Mouse (Mus musculus) thymus, postnatal 36 days (tissue): Measurements from ENCODE around the gene Mob3a.
A peak's percentile ranks its signal among the peaks of the same experiment; 100 is the strongest.
"Not testable (repeated sequence)": the region's sequence is repeated elsewhere in the genome, so short reads cannot be mapped to it uniquely, and the experiment has no call there.

ENCODE experiments used
- DNase-seq, 2 experiments: peaks; one replicate each; pipeline ENCODE4 v3.0.0; 2022; ENCODE audit warnings: mixed read lengths in 2 of 2

Mob3a gene

GRCm38 (mm10) chr10:80659213-80659612 is 42.6 kb downstream of the Mob3a start:
- DNase-seq, result peak; percentile 70 to 77

- DNase-seq, result peak; percentile 53 to 60
Measured at GRCm38 (mm10) chr10:80658841-80659202, 43.0 kb downstream of the Mob3a start.

GRCm38 (mm10) chr10:80658194-80658840 is 43.5 kb downstream of the Mob3a start:
- DNase-seq, result no peak

- DNase-seq, result peak in 1 of 2 experiments; percentile 69
Measured at GRCm38 (mm10) chr10:80656863-80657623, 44.7 kb downstream of the Mob3a start, which contains the start of gene Btbd2. Gene Btbd2, minus strand, starts transcription at chr10:80657071.

GRCm38 (mm10) chr10:80656130-80656862 is 45.5 kb downstream of the Mob3a start:
- peak; percentile 94 to 97 for DNase-seq

- DNase-seq, result no peak
Measured at GRCm38 (mm10) chr10:80655406-80656129, 46.2 kb downstream of the Mob3a start.

GRCm38 (mm10) chr10:80654866-80655265 is 46.9 kb downstream of the Mob3a start:
- no peak for DNase-seq

GRCm38 (mm10) chr10:80653156-80653720 is 48.5 kb downstream of the Mob3a start:
- no peak for DNase-seq

GRCm38 (mm10) chr10:80650392-80650791 is 51.4 kb downstream of the Mob3a start:
- no peak for DNase-seq

GRCm38 (mm10) chr10:80649910-80650309 is 51.9 kb downstream of the Mob3a start:
- DNase-seq, result not testable (repeated sequence)

- DNase-seq, result no peak
Measured at GRCm38 (mm10) chr10:80646936-80647335, 54.8 kb downstream of the Mob3a start.

- no peak for DNase-seq
Measured at GRCm38 (mm10) chr10:80635345-80635744, 66.4 kb downstream of the Mob3a start.
